Mouse (Mus musculus): ENCODE results near the gene Gm20503. TPM values are rescaled to one million over a fixed set of nuclear protein-coding genes. Genes with fewer than 3 reads are reported as not detected.

Gene Gm20503
- polyA plus RNA-seq, 1 experiment from 2014 or later, result 14.6 TPM

Other genes with a start within 250 kb of the Gm20503 start
- gene Olfr267, start 215.5 kb upstream of the Gm20503 start, polyA plus RNA-seq (2016; fragmentation: Nextera tagmentation; extraction: Ambion mirVana), result 0.04 TPM in 1 of 2 replicates, not detected in the other
- gene Ecpas, start 90.5 kb upstream of the Gm20503 start, polyA plus RNA-seq (2016; fragmentation: Nextera tagmentation; extraction: Ambion mirVana), result 40.1 and 40.6 TPM in 2 replicates
- 0.38 and 0.62 TPM in 2 replicates for gene Zkscan16, start 59.6 kb upstream of the Gm20503 start, polyA plus RNA-seq (2016; fragmentation: Nextera tagmentation; extraction: Ambion mirVana)
- 9.0 and 9.7 TPM in 2 replicates for gene Ptgr1, start 16.1 kb upstream of the Gm20503 start, polyA plus RNA-seq (2016; fragmentation: Nextera tagmentation; extraction: Ambion mirVana)
- gene Dnajc25, start 8.1 kb upstream of the Gm20503 start, polyA plus RNA-seq (2016; fragmentation: Nextera tagmentation; extraction: Ambion mirVana), result 12.3 and 14.1 TPM in 2 replicates
- 38.8 and 47.7 TPM in 2 replicates for gene Gng10, start 31.9 kb downstream of the Gm20503 start, polyA plus RNA-seq (2016; fragmentation: Nextera tagmentation; extraction: Ambion mirVana)
- gene AI481877, start 135.8 kb downstream of the Gm20503 start, polyA plus RNA-seq (2016; fragmentation: Nextera tagmentation; extraction: Ambion mirVana), result not detected in 2 replicates
- 12.3 and 12.5 TPM in 2 replicates for gene Ugcg, start 186.0 kb downstream of the Gm20503 start, polyA plus RNA-seq (2016; fragmentation: Nextera tagmentation; extraction: Ambion mirVana)